Mouse (Mus musculus): ENCODE data around the gene Ilvbl.
A peak's percentile ranks its signal among the peaks of the same experiment; 100 is the strongest.
"Not testable (repeated sequence)": the region's sequence is repeated elsewhere in the genome, so short reads cannot be mapped to it uniquely, and the experiment has no call there.

Gene Ilvbl

DNA sequence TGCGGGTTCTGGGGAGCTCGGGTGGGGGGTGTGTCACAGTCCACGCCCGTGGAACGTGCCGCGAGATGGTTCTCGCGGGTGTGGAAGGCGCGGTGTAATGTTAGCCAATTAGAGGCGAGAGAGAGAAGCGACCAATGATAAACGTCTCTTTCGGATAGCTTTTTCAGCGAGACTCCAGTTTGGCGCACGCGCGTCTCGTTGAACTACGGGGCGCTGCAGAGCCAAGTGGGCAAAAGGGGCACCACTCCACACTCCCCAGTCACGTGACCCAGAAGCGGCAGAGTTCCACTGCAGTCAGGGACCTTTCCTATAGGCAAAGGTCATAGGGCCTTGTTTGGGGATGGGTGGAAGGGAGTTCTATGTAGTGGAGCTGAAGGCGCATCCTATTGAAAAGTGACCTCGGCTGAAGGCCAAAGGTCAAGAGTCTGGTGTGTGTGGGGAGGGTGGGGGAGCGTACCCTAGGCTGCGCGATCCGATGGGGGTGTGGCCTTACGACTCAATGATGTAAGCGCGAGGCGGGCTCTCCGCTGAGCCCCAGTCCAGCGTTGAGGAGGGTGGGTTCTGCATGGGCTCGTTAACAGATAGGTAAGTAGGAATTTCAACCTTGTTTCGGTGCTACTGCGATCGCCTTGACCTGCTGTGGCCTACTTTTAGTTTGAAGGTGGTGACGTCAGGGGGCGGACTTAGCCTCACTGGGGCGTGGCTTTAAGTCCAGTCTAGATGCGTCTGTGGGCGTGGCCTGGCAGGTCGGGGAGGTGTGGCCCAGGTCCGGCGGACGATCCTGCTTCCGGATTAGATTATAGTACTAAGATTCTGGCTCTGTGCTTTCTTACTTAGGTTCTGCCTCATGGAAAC is at the start of gene Ilvbl:
Ilvbl (plus strand) TSS at position 97 of the 855 bp plus-strand sequence.
- peak; percentile 97 for DNase-seq (ENCODE audit: extremely low read depth, insufficient read length, low spot score)

DNA sequence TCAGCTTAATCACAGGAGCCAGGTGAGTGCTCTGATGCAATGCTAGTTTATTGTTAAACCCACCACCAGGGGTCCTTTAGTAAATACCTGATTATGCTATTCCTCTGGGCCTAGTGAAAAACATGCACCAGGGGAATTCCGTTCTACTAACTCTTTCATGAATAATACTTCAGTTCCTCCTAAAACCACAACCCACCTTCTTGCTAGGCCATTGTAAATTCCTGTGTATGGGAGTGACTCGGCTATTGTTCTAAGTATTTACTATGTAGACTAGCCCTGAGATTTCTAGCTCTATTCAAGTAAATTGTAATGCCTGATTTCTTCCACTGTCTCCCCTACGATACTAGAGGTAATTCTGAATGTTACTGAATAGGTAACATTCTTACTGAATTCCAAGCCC is 49.1 kb upstream of the Ilvbl start:
- not testable (repeated sequence) for DNase-seq (ENCODE audit: extremely low read depth, insufficient read length, low spot score)

DNA sequence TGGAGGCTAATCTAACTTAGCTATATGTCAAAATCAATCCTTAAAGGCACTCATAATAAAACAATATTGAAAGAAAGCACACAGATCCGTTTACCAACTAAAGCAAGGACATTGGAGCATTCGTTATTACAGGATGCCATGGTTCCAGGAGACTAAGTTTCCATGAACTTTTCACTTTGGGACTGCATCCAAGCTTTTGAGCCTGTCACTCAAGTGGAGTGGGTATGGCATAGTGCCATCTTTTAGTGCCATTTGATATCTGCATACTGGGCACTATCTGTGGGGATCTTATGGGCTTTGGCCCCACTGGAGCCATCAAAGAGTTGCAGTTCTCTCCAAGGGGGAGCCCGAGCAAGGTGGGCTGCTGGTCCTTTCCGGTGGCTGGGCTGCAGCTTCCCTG is 48.6 kb upstream of the Ilvbl start:
- DNase-seq (ENCODE audit: extremely low read depth, insufficient read length, low spot score): no peak

DNA sequence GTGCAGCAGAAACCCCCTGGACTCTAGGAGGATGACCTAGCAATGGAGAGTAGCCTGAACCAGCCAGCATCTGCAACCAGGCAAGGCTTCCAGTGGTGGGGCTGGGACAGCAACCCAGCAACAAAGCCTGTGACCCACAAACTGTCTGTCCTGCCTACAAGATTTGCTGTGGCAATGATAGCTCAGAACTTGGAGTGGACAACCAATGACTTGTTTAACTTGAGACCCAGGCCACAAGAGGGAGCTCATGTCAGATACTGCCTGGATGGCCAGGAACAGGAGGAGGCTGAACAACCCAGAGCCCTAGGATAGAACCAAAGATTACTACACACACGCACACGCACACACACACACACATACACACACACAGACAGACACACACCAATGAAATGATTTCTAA is 33.2 kb upstream of the Ilvbl start:
- no peak for DNase-seq (ENCODE audit: extremely low read depth, insufficient read length, low spot score)

DNA sequence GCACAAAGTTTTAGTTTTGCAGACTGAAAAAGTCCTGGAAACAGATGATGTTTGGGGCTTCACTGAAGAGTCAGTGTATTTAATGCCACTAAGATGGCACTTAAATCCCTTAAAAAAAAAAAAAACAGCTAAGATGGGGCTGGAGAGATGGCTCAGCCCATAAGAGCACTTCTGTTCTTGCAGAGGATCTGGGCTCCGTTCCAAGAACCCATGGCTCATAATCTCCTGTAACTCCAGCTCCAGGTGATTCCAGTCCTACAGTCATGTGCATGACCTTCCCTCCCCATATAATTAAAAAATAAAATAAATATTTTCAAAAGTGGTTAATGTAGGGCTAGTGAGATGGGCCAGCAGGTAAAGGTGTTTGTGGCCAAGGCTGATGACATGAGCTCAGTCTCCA is 9.1 kb upstream of the Ilvbl start:
- DNase-seq (ENCODE audit: extremely low read depth, insufficient read length, low spot score): no peak

DNA sequence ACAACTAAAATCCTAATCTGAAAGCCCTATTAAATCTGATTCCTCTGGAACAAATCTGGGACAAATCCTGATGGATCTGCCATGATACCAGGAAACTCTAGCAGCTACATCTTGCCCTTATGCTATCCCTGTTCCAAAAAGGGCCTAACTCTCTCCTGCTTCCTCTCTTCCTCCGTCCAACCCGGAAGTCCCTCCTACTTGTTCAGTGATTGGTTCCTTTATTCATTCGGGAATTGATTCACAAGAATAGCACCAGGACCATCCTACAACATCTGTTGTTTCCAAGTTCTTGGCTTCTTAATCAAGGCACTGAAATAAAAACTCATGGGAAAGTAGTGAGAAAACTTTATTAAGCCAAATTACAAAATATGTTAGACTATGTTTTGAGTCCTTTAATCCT is 5.0 kb upstream of the Ilvbl start:
- no peak for DNase-seq (ENCODE audit: extremely low read depth, insufficient read length, low spot score)

DNA sequence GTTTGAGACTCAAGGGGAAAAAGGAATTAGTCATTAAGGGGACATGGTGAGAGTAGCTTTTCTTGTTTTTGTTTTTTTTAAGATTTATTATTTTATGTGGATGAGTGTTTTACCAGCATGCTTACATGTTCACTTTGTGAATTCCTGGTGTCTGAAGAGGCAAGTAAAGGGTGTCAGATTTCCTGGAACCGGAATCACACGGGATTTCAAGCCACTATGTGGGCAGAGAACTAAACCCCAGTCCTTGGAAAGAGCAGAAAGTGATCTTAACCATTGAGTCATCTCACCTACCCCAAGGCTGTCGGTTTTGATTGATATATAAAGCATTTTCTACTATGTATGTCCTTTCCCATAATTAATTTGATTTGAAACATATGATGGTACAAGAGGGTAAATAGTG is 4.5 kb upstream of the Ilvbl start:
- no peak for DNase-seq (ENCODE audit: extremely low read depth, insufficient read length, low spot score)

DNA sequence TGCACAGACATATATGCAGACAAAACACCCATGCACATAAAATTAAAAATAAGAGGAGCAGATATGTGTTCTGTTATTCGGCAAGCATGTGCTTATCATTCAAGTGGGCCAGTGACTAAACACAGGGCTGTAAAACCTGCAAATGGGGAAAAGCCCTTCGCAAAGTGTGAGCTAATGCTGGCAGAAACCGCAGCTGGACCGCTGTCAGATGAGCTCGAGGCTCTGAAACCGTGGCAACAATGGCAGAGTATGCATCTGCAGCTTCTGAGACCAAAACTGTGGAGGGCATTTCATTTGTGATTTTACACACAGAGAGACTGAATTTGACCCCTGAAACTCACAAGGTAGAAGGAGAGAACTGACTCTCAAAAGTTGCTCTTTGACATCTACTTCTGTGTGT is 3.7 kb upstream of the Ilvbl start:
- DNase-seq (ENCODE audit: extremely low read depth, insufficient read length, low spot score): no peak

DNA sequence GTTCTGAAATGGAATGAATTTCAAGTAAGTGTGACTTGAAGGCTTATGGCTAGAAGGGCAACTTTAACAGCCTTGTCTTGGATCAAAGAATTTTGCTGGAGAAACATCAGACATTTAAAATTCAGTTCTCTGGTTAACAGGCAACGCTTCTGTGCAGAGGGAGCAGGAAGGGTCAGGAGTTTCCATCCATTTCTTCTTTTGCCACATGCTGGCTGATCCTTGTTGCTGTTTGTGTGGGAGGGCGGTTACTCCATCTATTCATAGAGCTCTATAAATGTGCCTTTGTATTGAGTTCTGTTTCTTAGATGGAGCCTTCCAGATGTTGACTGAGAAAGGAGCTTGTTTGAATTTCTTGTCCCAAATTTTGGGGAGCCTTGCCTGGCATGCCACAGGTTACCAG is 3.2 kb upstream of the Ilvbl start:
- no peak for DNase-seq (ENCODE audit: extremely low read depth, insufficient read length, low spot score)

DNA sequence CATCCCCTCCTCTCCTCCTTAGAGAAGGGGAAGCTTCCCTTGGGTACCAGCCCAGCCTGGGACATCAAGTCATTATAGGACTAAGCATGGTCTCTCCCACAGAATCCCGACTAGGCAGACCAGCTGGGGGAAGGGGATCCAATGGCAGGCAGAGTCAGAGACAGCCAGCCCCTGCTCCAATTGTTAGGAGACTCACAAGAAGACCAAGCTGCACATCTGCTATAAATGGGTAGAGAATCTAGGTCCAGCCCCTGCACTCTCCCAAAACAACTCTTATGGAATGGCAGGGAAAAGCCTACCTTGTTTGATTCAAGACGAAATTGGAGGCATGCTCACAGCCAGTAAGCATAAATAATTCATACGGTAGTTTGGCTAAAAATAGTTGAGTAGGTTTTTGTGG is 920 bp upstream of the Ilvbl start:
- DNase-seq (ENCODE audit: extremely low read depth, insufficient read length, low spot score): no peak

DNA sequence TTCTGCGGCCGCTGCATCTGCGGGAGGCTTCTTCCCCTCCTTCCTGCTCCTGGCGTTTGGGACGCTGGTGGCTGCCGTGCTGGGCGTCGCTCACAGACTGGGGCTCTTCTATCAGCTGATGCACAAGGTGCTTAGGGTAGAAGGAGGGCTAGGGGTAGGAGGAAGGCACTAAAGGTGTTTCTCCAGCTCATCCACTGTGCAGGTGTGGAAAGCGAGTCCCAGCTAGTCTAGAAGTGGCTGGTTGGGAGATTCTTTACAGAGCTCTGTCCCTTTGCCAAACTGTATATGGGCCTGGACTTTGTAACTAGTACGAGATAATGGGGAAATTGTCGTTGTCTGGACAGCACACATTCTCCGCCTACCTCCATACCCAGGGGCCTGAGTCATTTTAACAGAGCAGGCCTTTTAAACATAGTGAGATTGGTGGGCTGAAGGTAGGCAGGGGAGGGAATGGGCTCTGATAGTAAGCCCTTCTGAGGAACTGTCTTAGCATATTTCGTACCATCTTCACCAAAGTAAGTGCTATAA is 1.0 kb downstream of the Ilvbl start:
- DNase-seq (ENCODE audit: extremely low read depth, insufficient read length, low spot score): no peak

DNA sequence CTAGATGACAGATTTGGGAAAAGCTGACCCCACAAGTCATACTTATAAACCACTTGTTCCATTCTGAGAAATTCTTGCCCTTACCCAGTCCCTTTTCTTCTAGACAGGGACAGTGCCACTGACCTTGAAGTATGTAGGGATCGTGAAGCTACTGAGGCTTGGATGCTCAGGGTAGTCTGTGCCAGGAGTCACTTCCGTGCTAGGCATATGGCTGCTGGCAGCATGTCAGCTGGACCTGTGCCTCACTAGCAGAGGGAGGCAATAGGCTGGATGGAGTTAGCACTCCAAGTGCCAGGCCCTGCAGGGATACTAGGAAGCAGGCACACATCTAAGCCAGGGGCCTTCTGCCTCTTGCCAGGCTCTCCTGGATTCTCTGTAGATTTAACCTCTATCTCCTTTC is 1.5 kb downstream of the Ilvbl start:
- DNase-seq (ENCODE audit: extremely low read depth, insufficient read length, low spot score): peak; percentile 59

DNA sequence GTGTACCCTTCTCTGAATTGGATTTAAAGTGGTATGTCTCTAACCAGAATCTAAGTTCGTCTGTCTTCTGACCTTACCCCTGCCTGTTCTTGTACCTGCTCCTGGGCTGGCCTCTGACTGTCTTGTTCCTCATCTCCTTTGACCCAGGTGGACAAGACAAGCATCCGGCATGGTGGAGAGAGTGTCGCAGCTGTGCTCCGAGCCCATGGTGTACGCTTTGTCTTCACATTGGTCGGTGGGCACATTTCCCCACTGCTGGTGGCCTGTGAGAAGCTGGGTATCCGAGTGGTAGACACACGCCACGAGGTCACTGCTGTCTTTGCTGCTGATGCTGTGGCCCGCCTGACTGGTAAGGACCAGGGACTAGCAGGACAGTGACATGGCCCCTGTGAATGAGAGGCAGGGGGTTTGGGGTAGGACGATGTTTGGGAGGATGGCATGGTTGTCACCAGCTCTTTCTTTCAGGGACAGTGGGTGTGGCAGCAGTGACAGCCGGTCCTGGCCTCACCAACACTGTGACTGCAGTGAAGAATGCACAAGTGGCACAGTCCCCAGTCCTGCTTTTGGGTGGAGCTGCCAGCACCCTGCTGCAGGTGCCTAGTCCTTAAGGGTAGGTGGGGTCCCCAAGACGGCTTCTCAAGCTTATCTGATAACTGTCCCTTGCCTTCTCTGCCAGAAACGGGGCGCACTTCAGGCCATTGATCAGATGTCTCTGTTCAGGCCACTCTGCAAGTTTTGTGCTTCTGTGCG is 2.5 kb downstream of the Ilvbl start:
- DNase-seq (ENCODE audit: extremely low read depth, insufficient read length, low spot score): no peak

DNA sequence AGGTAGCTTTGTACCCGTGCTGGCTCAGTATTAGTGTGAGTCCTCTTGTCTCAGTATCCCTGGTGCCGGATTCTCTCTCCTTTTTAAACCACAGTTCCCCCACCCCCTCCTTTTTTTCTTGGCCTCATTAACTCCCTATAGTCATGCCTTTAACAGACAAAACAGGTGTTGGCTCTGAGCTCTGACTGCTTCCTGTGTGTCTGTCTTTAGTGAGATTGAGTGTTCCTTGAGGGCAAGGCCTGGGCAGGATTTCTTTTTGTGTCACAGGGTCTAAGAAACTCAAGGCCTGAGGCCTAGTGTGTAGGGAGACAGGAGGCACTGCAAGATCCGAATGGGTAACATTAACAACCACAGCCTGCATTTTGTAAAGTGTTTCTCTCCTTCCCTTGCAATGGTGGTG is 4.1 kb downstream of the Ilvbl start:
- no peak for DNase-seq (ENCODE audit: extremely low read depth, insufficient read length, low spot score)

DNA sequence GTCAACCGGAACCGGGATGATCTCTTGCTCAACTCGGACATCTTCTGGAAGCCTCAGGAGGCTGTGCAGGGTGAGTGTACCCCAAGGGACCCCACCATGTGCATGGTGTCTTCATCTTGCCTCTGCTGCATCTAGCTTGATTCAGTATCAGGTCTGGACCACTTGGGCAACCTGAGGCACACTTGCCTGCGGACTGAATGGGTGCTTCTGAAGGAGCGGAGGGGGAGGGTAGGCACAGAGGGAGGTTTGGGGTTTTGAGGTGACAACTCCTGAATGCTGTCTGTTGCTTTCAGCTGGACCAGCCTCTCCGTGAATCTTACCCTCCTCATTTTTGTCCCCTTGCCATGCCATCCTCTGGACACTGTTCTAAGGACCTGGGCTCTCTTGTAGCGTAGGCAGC is 7.0 kb downstream of the Ilvbl start:
- no peak for DNase-seq (ENCODE audit: extremely low read depth, insufficient read length, low spot score)

DNA sequence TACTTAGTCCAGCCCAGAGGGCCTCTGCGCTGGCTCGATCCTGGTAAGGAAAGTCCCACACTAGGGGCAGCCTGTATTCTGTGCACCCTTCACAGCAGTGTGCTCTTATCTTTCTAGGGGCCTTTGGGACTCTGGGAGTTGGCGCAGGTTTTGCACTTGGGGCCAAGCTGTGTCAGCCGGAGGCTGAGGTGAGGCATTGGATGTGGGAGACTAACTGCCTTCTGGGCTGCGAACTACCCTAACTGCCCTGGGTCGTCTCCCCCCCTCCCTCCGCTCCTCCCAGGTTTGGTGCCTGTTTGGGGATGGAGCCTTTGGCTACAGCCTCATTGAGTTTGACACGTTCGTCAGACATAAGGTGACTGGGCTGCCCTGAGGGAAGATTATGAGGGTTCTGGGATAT is 9.2 kb downstream of the Ilvbl start:
- DNase-seq (ENCODE audit: extremely low read depth, insufficient read length, low spot score): no peak

DNA sequence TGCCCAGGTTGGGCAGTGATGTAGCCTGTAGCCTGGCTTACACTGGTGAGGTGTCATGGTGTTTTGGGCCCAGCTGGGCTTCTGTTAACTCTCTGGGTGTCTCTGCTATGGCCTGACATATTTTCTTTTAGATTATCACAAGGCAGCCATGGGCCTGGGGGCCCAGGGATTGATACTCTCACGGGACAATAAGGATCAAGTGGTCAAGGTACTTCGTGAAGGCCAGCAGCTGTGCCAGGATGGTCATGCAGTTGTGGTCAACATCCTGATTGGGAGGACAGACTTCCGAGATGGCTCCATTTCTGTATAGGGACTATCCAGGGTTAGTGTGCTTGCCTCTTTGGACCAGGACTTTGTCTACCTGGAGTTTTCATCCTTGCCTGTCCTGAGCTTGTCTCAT is 9.8 kb downstream of the Ilvbl start:
- DNase-seq (ENCODE audit: extremely low read depth, insufficient read length, low spot score): no peak

DNA sequence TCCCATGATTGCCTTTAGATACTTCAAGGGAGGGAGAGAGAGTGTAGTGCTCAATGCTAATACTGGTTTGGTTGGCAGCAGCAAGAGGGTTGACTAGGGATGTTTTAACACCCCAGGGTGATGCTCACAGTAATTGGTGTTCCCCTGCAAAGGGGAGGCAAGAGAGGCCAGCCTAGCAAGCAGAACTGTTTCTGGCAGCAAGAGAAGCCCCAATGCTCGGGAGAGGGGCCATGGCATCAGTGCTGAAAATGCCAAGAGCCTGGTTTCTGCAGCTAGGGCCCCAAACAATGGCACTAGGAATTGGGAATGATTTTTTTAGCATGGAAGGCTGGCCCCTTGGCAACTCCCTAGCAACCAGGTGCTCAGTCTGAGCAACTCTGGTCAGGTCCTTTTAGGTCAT is 10.8 kb downstream of the Ilvbl start:
- DNase-seq (ENCODE audit: extremely low read depth, insufficient read length, low spot score): no peak

DNA sequence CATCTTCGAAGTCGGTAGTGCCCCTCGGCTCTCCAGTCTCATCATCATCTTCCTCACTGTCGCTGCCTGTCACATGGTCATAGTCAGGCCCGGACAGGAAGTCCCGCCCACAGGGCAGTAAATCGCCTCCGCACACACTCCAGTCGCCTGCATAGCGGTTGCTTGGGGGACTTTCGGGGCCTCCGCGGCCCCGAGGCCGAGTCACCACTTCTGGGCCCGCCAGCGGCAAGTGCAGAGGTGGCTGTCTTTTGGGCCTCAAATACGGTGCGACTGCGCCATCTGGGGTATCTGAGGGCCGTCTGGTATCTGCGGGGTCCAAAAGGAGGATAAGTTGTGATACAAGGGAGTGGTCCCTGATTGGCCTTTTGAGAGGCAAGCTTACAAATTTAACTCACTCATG is 11.5 kb downstream of the Ilvbl start:
- no peak for DNase-seq (ENCODE audit: extremely low read depth, insufficient read length, low spot score)

DNA sequence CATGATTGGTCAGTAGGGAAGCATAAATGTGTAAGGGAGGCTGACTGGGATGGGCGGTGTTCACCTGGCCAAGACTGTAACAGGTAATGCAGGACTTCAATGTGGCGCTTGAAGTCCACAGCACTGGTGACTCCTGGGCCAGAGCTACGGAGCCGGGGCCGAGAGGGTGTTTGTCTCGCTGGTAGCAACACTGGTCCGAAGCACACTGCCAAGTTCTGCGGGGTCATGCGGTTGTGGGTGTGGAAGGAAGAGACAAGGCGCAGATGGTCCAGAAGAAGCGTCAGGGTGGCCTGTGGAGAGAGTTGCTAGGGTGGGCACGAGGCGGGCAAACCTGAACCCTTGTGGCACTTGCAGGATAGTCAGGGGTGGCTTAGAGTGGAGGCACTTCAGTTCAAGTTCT is 11.9 kb downstream of the Ilvbl start:
- DNase-seq (ENCODE audit: extremely low read depth, insufficient read length, low spot score): no peak

DNA sequence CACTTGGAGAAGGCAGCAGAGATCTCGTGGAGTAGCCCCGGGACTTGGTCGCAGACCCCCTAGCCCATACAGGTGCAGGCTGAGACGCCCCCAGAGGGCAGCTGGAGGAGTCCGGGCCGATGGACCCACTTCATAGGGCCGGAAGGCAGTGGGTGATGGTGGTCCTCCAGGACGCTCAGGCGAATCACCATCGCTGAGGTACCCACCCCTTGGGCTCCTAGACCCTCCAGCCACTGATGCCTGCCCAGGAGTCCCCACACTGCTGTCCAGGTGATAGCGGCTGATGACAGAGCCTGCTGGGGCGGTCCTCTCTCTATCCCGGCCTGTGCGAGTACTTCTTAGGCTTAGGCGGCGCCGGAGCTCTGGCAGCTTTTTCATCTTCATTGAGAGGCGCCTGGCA is 15.1 kb downstream of the Ilvbl start:
- no peak for DNase-seq (ENCODE audit: extremely low read depth, insufficient read length, low spot score)

DNA sequence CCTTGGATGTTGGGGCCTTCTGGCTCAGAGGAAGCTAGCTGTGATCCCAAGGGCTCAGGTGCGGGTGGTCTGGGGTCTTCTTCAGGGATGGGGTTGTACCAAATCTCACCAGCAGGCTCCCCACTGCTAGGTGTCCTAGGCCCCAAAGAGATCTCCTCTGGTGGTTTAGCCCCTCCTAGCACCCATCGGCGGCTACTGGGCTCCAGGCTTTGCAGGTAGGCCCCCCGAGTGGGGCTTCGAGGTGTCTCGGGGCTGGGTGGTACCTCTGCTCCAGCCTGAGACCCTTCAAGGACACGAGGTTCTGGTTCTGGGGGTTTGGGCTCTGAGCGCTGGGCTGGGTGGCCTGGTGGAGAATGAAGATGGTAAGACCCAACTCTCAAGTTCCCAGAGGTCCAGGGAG is 15.8 kb downstream of the Ilvbl start:
- no peak for DNase-seq (ENCODE audit: extremely low read depth, insufficient read length, low spot score)

Measured in 3134 (cell line).